Mouse (Mus musculus) spleen, embryonic (tissue): Measurements from ENCODE around the gene Kcng1.

Source experiments
- CTCF ChIA-PET: fragments of 350-600 bp; sonication (Branson Sonifier 250); formaldehyde crosslinking; loops from one replicate; lab custom pipeline; 2022; lab: Charles Lee

The Kcng1 gene

DNA sequence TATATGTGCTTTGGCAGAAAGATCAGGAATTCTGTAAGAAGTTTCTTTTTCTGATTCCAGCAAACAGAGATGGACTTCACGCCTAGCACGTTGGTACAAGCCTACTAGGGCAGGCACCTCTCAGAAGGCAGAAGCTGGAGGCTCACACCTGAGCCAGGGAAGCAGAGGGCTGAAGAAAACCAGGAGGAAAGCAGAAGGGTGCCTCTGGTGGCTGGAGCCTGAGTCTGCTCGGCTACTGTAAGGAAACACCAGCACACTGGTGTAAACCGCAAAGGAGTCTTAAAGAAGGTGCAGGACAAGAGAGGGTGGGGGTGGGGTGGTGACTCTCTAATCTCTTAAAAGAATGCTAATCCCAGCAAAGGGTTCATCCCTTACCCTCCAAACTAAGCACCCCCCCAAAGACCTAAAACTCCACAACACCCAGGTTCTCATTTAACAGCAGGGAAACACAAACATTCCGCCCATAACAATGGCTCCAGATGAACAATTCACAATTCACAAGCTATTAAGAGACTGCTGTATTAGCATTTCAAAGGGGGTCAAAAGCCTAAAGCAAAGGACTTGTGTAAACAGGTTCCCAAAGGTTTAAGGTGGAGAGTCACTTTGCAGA lies 67.6 kb downstream of the Kcng1 start:
- CTCF ChIA-PET, result interaction anchor here (0.7 kb wide), 1 partner anchor 95 kb away, joined by 12 read pairs; no protein-coding TSS in a partner anchor
